Mouse (Mus musculus) layer of hippocampus, adult 18-20 months (tissue): ENCODE results near the gene Lrch1. TPM values are rescaled to one million over a fixed set of nuclear protein-coding genes. Genes with fewer than 3 reads are reported as not detected.

Experiments
- DNase-seq, 2 experiments: peaks; one replicate each; pipeline ENCODE4 v3.0.0; 2022; ENCODE audit warnings: low spot score in 2 of 2
- total RNA-seq, 2 experiments: library from RNA; stranded (reverse); gene quantifications; 2 replicates each; pipeline ENCODE4 v1.2.3; 2021

The Lrch1 gene
- total RNA-seq, 2 experiments from 2014 or later, result 20.4 to 23.1 TPM

- DNase-seq, result no peak
These were observed 25.5 kb downstream of the Lrch1 start for GRCm38 (mm10) chr14:74922039-74922736.

- no peak for DNase-seq
These were observed 26.2 kb downstream of the Lrch1 start for GRCm38 (mm10) chr14:74921471-74921870.

DNA sequence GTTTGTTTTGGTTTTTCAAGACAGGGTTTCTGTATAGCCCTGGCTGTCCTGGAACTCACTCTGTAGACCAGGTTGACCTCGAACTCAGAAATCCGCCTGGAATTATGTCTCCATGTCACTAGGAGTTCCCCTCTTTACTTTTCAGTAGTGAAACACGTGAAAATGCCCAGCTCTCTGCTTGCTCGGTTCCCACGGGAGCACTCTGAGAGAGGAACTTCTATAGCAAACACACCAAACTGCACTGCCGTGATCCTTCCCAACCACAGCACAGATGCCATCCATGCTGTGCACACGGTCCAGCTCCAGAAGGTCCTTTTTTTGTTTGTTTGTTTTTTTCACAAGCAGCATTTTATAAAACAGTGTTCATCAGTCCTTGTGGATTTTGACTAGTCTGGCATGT, 28.5 kb downstream of the Lrch1 start:
- DNase-seq, result no peak

DNA sequence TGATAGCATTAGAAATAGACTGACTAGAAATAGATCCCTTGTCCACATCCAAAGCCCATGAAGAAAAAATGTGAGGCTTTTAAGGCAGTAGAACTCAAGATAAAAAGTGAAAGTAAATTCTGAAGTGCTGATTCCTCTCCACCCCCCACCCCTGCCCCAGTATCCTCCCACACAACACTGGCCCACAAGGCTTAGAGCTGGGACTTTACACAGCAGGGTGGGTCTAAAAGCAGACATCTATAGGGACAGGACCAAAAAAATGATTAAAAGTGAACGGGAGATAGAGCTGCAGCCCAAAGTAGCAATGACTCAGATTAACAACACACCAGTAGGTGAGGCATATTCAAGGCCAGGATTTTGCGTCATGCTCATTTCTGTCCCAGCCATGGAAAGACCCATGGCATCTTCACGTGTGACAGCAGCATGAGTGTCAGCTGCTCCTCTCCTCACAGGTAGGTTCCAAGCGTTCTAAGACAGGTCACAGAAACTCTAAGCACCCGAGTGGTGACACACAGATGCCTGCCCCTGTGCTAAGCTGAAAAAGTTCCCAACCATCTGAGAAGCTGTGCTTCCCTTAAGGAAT, 29.1 kb downstream of the Lrch1 start:
- no peak for DNase-seq

DNA sequence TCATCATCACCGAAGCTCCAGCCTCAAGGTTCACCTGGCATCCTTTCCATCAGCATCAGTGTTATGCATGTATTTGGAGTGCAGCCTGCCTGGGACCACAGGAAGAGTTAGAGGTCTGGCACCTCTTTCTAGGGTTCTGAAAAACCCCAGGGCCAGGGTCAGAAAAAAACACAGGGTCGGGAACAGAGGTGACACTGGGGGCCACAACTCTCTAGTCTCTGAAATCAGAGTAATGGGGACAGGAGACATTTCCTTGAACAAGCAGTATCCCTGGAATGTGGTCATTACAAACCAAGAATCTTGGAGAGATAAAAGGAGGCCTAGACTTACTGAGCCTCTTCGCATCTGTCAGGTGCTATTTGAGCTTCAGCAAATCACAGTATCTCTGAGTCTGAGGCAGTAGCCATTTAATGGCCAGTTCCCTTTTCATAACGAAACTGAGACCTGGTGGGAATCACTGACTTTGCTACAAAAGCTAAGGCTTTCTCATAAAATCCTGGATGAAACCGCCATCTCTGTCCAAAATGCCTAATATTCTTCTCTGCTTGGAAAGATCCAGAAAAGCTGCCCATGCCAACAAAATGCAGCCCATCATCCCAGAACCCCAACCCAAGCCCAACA, 30.1 kb downstream of the Lrch1 start:
- DNase-seq, result no peak

DNA sequence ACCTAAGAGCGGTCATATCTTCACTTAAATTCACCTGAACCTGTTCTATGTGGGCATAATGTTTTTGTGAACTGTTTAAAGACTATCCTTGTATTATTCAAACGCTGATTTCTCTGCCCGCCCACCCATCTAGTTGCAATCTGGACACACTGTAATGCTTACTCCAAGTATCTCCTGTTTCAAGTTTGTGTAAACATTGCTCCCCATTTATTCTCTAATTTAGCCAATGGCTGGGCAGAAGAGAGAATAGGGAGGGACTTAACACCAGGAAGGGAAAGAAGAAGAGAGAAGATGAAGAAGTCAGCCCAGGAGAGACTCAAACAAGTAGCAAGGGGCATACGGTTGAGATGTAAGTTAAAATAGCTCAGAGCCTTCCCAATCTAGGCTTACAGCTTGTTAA, 31.0 kb downstream of the Lrch1 start:
- DNase-seq, result no peak

DNA sequence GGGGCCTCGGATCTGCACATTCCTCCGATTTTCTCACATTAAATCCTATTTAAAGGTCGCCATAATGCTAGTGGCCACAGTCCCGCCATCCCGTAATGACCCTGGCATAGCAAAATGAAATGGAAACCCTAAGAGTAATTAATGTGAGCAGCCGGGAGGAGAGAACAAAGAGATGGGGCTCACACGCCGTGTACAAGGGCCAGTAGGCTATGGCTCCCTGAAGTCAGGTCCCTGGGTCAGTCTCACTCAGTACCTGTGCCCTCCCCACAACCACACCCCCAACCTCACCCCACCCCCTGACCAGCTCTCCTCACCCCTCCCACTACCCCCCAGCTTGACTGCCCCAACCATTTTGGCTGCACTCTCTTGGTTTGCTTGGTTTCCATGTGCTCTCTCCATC, 31.6 kb downstream of the Lrch1 start:
- no peak for DNase-seq

DNA sequence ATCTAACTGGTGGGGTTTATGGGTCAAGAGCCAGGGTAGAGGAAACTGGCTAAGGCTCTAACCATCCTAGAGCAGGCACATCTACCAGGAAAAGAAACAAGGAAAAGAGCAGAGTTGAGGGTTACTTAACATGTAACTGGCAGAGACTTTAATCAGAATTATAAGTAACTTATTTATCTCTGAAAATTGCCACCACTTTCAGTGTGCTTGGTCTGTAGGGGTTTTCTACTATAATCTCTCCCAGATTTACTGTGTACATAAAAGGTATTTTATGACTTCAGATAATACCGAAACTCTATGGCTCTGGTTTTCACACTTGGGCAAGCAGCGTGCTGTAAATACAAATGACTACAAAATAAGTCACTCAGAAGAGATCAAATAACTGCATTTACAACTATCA, 32.0 kb downstream of the Lrch1 start:
- DNase-seq, result no peak

DNA sequence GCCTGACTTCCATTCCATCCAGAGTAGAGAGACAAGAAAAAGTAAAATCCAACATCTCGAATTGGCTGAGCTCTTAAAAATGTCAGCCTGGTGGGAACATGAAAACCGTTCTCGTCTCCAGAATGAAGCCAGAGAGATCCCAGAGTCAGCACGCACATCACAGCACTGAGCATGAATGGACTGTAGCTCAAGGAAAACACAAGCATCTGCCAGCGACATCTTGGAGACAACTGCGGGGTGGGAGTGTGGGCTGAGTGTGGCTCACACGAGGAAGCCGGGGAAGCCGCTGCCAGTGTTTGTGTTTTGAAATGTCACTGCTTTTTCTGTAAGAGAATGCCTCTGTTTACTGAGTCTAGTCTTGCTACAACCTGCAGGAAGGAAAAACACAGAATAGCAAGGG, 32.7 kb downstream of the Lrch1 start:
- DNase-seq, result peak; percentile 58 to 77

DNA sequence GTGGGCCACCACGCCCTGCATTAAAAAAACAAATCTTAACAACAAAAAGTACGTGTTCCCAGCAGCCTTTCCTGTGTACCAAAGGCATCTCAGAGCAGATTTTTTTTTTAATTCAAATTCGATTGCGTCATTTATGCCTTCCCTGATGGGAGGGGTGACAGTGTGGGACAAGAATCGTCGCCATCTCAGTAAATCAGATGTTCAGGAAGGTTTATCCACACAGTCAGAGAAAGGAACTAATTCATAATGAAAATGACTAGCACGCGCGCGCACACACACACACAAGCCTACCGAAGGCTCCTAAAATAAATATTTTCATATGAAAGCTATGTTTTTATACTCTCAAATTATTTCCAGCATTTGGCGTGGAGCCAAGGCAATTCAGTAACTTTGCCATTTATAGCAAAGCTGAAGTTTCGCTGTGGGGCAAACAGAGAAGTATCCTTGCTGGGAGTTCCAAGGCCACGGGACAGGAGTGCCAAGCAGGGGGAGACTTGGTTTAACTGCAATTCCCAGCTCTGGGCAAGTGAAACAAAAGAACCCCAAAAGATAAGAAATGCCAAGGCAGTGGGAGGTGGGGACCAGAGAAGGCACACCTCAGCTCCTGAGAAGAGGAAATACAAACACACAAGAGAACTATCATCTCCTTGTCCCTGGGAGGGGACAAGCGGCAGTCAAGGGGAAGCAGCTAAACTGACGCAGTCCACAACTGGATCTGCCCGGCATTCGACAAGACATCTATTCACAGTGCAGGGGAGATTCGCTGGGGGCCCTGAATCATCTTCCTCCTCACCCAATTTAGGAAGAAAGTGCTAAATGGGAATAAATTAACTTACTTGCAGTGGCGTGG, 34.1 kb downstream of the Lrch1 start:
- DNase-seq, result no peak

DNA sequence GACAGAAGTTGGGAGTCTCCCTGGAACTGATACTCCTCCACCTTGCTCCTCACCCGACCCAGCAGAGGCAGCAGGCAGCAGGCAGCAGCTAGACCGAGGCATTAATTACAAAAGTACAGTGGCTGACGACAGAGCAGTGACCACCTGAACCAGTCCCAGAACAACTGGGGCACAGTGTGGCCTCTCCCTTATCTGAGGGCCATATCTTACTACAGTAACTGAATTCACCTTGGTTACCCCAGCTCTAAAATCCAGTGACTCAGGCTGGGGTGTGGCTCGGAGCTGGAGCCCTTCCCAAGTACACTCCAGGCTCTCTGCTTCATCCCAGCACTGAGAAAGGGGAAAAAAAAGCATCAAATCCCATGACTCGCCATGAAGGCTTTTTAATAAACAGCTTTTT, 37.3 kb downstream of the Lrch1 start:
- DNase-seq, result no peak

GRCm38 (mm10) chr14:74909021-74909420, 38.7 kb downstream of the Lrch1 start:
- DNase-seq, result no peak

- DNase-seq, result no peak
These were observed 39.4 kb downstream of the Lrch1 start for GRCm38 (mm10) chr14:74908250-74908649.

- peak; percentile 32 to 71 for DNase-seq
These were observed 40.0 kb downstream of the Lrch1 start for GRCm38 (mm10) chr14:74907706-74908105.

GRCm38 (mm10) chr14:74905990-74906389, 41.7 kb downstream of the Lrch1 start:
- no peak for DNase-seq

DNA sequence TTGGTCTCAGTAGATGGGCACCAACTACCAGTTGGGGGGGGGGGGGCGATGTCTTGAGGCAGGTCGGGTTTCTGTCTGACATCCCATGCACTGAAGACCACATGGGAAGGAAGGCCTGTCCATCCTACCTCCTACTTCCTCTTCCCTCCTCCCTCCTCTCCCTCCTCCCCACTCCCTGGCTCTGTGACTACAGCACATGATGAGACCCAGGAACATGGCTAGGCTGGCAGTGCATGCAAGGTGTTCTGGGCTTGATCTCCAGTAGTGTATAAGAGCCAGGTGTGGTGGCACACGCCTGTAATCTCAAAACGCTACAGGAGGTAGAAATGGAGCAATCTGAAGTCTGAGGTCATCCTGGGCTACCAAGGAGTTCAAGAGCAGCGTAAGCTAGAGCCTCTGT, 43.2 kb downstream of the Lrch1 start:
- no peak for DNase-seq

DNA sequence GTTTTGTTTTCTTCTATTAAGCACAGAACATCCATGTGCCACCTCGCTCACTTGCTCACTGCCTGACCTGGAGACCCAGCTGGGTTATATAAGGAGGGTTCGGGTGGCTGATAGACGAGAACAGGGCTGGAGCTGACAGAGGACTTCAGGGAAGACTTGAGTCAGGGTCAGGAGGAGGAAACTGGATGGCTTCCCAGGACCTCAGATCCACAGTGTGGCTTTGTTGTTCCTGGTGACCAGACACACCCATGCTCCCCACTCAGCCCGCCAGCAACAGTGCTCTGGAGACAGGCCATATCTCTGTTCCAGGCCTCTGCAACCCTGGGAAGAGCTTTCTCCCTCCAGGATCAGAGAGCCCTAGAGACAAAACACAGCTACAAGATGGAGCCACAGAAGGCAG, 44.6 kb downstream of the Lrch1 start:
- no peak for DNase-seq

GRCm38 (mm10) chr14:74900705-74901369, 46.8 kb downstream of the Lrch1 start:
- DNase-seq, result no peak

- DNase-seq, result no peak
These were observed 47.5 kb downstream of the Lrch1 start for GRCm38 (mm10) chr14:74899953-74900704.

DNA sequence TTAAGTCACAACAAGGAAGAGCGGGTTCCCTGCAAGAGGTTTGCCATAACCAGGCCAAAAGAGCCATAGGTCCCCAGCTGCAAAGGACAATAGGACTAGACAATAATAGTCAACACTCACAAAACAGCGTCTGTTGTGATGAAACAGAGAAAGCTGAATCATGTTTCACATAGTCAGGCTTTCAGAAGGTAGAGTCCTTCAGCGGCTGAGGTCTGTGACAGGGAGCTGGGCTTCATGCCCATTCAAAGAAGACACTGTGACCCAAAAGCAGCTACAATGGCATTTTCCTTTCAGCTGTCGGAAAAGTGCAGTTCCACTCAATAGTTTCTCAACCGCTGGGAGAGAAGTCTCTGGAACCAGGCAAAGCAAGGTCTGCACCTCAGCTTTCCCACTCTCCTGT, 48.7 kb downstream of the Lrch1 start:
- no peak for DNase-seq

- no peak for DNase-seq
These were observed 54.0 kb downstream of the Lrch1 start for GRCm38 (mm10) chr14:74893693-74894092.
